Mouse (Mus musculus) heart, adult 2 months (tissue): ENCODE measurements at regions not wholly inside any gene's neighbourhood (a gene's known extent, or its start where the extent isn't known, plus 50 kb on each side); places are given as distances from the start of the nearest gene placed in this dataset.

Experiments
- CTCF ChIP-seq: fragments of 200-600 bp; IDR thresholded peaks from 2 replicates; pipeline ENCODE4 v1.8.1; 2022; ENCODE audit warnings: antibody characterized with exemption, mild to moderate bottlenecking, moderate library complexity
- EP300 ChIP-seq: fragments of 200-500 bp; IDR thresholded peaks from 2 replicates; pipeline ENCODE4 v1.6.1; 2011; ENCODE audit warnings: low read depth, low read length, control low read depth; ENCODE audit not compliant: insufficient read depth

- TF ChIP-seq EP300 (no peak), CTCF (no peak)
Measured at GRCm38 (mm10) chr9:67699846-67700579, 59.2 kb upstream of the C2cd4b start.
